In the genomic region with DNA sequence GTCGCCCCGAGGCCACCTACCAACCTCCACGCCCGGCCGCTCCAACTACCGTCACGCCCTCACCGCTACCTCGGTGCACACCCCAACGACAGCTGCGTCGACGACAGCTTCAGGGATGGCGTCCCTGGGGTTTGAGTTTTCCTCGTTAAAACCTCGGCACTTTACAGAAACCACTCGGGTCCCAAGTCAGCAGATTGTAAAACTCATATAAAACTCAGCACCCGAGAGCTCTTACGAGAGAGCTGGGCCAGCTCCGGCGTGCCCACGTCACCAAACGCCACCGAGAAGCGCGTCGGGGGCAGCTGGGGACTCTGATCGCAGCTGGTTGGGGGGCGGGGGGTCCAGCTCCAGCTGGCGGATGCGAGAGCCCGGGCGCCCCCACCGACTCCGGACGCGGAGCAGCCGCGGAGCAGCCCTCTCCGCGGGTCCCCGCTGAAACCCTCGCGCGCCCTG, we compare ENCODE assay signal across 8 mouse cellular contexts. TPM values are rescaled to one million over a fixed set of nuclear protein-coding genes. Genes with fewer than 3 reads are reported as not detected.
DNase-seq lines count a peak whose midpoint lies in the region; ATAC-seq and TF ChIP-seq lines count a peak whose summit lies in the region.
"Not testable (repeated sequence)": the region's sequence is repeated elsewhere in the genome, so short reads cannot be mapped to it uniquely, and the experiment has no call there.

No protein-coding gene starts in this region.

- under 1% methylated on average over 45 of the region's 45 CpGs for WGBS in forebrain, embryonic 13.5 days
- WGBS in lung, adult 2 months = under 1% methylated on average over 45 of the region's 45 CpGs
- WGBS in thymus, adult 2 months = under 1% methylated on average over 45 of the region's 45 CpGs

- peak overlapping the region; percentile 30 for H3ac ChIP-seq in myocyte (ENCODE audit: control insufficient read depth, insufficient read length)

- H3K4me3 ChIP-seq in MEL (ENCODE audit: control insufficient read depth in 1 of 2, insufficient read depth in 1 of 2, low read depth in 2 of 2, low read length in 2 of 2) = peak overlapping the region; percentile 55 to 74
- peak overlapping the region; percentile 69 for H3K4me3 ChIP-seq in forebrain, embryonic 13.5 days
- peak overlapping the region; percentile 72 for H3K4me3 ChIP-seq in lung, adult 2 months (replicated peaks; ENCODE audit: extremely low read depth, low read depth, low read length)
- peak overlapping the region; percentile 48 for H3K4me3 ChIP-seq in myocyte
- peak overlapping the region; percentile 55 for H3K4me3 ChIP-seq in thymus, adult 2 months (ENCODE audit: control insufficient read depth, insufficient read depth, low read length)

- H3K79me2 ChIP-seq in MEL (ENCODE audit: control insufficient read depth, insufficient read depth, low read length, poor library complexity) (peaks cover 16% of the 10 kb centered on the region), myocyte (ENCODE audit: control insufficient read depth, insufficient read depth) (peaks cover 25% of the 10 kb centered on the region)

- DNase-seq in MEL (ENCODE audit: low read depth, low spot score) = peak; percentile 76
- peak; percentile 40 to 48 for DNase-seq in cerebellum, postnatal 10 days
- peak; percentile 26 to 42 for DNase-seq in heart, postnatal 10 days
- peak; percentile 46 for DNase-seq in kidney, postnatal 10 days
- DNase-seq in lung, adult 2 months; thymus, adult 2 months: not testable (repeated sequence)

- not testable (repeated sequence) for H3K27ac ChIP-seq in MEL (ENCODE audit: control insufficient read depth, low read depth, low read length); thymus, adult 2 months (ENCODE audit: control insufficient read depth, insufficient read depth, low read length)
- H3K27ac ChIP-seq in forebrain, embryonic 13.5 days = peak overlapping the region; percentile 74

- intact Hi-C loops in heart, postnatal 10 days (cut with DNase I) = not testable (repeated sequence)

- TF ChIP-seq RAD21 in MEL (IDR thresholded peaks at IDR 0.05; ENCODE audit: low read depth, low read length) = not testable (repeated sequence)

- not testable (repeated sequence) for H3K27me3 ChIP-seq in MEL (ENCODE audit: control insufficient read depth in 1 of 2, insufficient read depth in 2 of 2, low read length in 2 of 2); forebrain, embryonic 13.5 days; myocyte (ENCODE audit: control insufficient read depth, insufficient read depth, insufficient read length); thymus, adult 2 months (ENCODE audit: control insufficient read depth, insufficient read depth, low read length)

- peak overlapping the region; percentile 70 for H3K4me2 ChIP-seq in forebrain, embryonic 13.5 days
- H3K4me2 ChIP-seq in myocyte (ENCODE audit: low read depth) = peak overlapping the region; percentile 70

- H3K36me3 ChIP-seq in MEL (ENCODE audit: control insufficient read depth in 1 of 2, insufficient read depth in 2 of 2, low read length in 2 of 2); forebrain, embryonic 13.5 days (ENCODE audit: poor library complexity, severe bottlenecking); myocyte (ENCODE audit: control insufficient read depth, insufficient read depth); thymus, adult 2 months (ENCODE audit: control insufficient read depth, insufficient read depth, low read length): not testable (repeated sequence)

- TF ChIP-seq POLR2A in MEL (IDR thresholded peaks at IDR 0.05; ENCODE audit: control insufficient read depth in 1 of 2, insufficient read depth in 1 of 2, low read depth in 1 of 2, low read length in 2 of 2, poor library complexity in 1 of 2); lung, adult 2 months (IDR thresholded peaks at IDR 0.05; ENCODE audit: borderline replicate concordance, extremely low read depth, low read depth, low read length); myocyte (IDR thresholded peaks at IDR 0.05; ENCODE audit: insufficient read length, low read depth); thymus, adult 2 months (IDR thresholded peaks at IDR 0.05; ENCODE audit: control insufficient read depth, extremely low read depth, insufficient read depth, low read length, poor library complexity): not testable (repeated sequence)

- peak overlapping the region; percentile 62 for H3K9ac ChIP-seq in MEL (ENCODE audit: control insufficient read depth, low read depth, low read length, poor library complexity, severe bottlenecking)
- peak overlapping the region; percentile 90 for H3K9ac ChIP-seq in forebrain, embryonic 13.5 days

- peak; percentile 84 for ATAC-seq in forebrain, embryonic 13.5 days

- not testable (repeated sequence) for TF ChIP-seq CTCF in MEL (IDR thresholded peaks at IDR 0.05 in 2 of 3, conservative IDR thresholded peaks at IDR 0.05 in 1 of 3; ENCODE audit: control insufficient read depth in 1 of 3, insufficient read depth in 1 of 3, low read depth in 2 of 3, low read length in 3 of 3, poor library complexity in 1 of 3, severe bottlenecking in 1 of 3); lung, adult 2 months (IDR thresholded peaks at IDR 0.05; ENCODE audit: insufficient read depth, low read length)
- peak; percentile 24; the same call in 1 of the 2 replicates for TF ChIP-seq CTCF in thymus, adult 2 months (IDR thresholded peaks at IDR 0.05; ENCODE audit: borderline replicate concordance, control insufficient read depth, extremely low read depth, insufficient read depth, low read length, poor library complexity)

- not testable (repeated sequence) for H3K9me3 ChIP-seq in MEL (replicated peaks; ENCODE audit: insufficient read depth, low read length); forebrain, embryonic 13.5 days (replicated peaks)

- TF ChIP-seq EP300 in MEL (IDR thresholded peaks at IDR 0.05; ENCODE audit: low read depth in 1 of 2, low read length in 2 of 2) = not testable (repeated sequence)

- not testable (repeated sequence) for H3K4me1 ChIP-seq in MEL (ENCODE audit: control insufficient read depth in 1 of 2, insufficient read depth in 2 of 2, low read length in 2 of 2); lung, adult 2 months (ENCODE audit: control insufficient read depth, insufficient read depth, low read length)
- peaks cover 18% of the 10 kb centered on the region for H3K4me1 ChIP-seq in forebrain, embryonic 13.5 days
- H3K4me1 ChIP-seq in thymus, adult 2 months (replicated peaks; ENCODE audit: control insufficient read depth, insufficient read depth, low read length) = peaks cover 13% of the 10 kb centered on the region

TF ChIP-seq in MEL, 35 proteins besides CTCF, POLR2A, EP300 and RAD21:
- 0 out of 2 replicates have a peak, but pooled peaks have one; percentile 27 for TF ChIP-seq MXI1 (IDR thresholded peaks at IDR 0.05; ENCODE audit: low read depth, low read length)
- peak; percentile 49; the same call in 1 of the 2 replicates for TF ChIP-seq ETS1 (IDR thresholded peaks at IDR 0.05; ENCODE audit: low read depth, low read length)
- TF ChIP-seq MAX (IDR thresholded peaks at IDR 0.05; ENCODE audit: low read length) = peak; percentile 31; the same call in 1 of the 2 replicates
- TF ChIP-seq MYC (IDR thresholded peaks at IDR 0.05; ENCODE audit: low read depth, low read length) = 0 out of 2 replicates have a peak, but pooled peaks have one; percentile 7

TF ChIP-seq in myocyte, 11 proteins besides CTCF, POLR2A, EP300 and RAD21:
- TF ChIP-seq MYOD1 (IDR thresholded peaks at IDR 0.05; ENCODE audit: control insufficient read depth in 1 of 3, insufficient read length in 2 of 3, low read depth in 2 of 3) (peak in 2 of 3 experiments; percentile 79 to 80), MYOG (IDR thresholded peaks at IDR 0.05; ENCODE audit: control insufficient read depth in 1 of 3, insufficient read depth in 1 of 3, insufficient read length in 2 of 3, low read depth in 2 of 3) (peak; percentile 47 to 82 (median 75)), TCF3 (IDR thresholded peaks at IDR 0.05; ENCODE audit: insufficient read length, low read depth) (peak; percentile 71)

RNA-seq across cellular contexts. Expression of gene Dynlt1b, which starts 46.6 kb away (rescaled TPM):
- 162 and 184 TPM in 2 replicates for total RNA-seq in MEL (2012; rRNA removed)
- polyA plus RNA-seq in MEL (2012; ENCODE audit: insufficient read depth in 1 of 2, insufficient read length in 2 of 2, low read depth in 1 of 2, low replicate concordance in 2 of 2, missing spikeins in 1 of 2) (100 to 1,000 TPM in 1 of 2 experiments, not detected in 1; 263 TPM), myocyte (2012; fragmentation: generic; extraction: Trizol) (201 TPM)
- polyA plus RNA-seq in forebrain, embryonic 13.5 days (2015; fragmentation: Nextera tagmentation; extraction: Ambion mirVana) = 931 and 992 TPM in 2 replicates
- total RNA-seq in heart, postnatal 10 days (2021) = 100 to 1,000 TPM; 112 to 122 TPM
- 163 and 247 TPM in 2 replicates for polyA plus RNA-seq in lung, adult 2 months (2012; rRNA removed)
- 296 and 470 TPM in 2 replicates for polyA plus RNA-seq in thymus, adult 2 months (2012; rRNA removed)
